Mouse (Mus musculus) neural tube, embryonic 12.5 days (tissue): ENCODE data around the gene Nyx. TPM values are rescaled to one million over a fixed set of nuclear protein-coding genes. Genes with fewer than 3 reads are reported as not detected.

Experiments used
- ATAC-seq: fragments of 200-750 bp; cut with Nextera tagmentation; 2 replicates; pipeline ENCODE4 v1.8.0; 2017; ENCODE audit warnings: low read depth, mild to moderate bottlenecking, moderate TSS enrichment, moderate library complexity; ENCODE audit not compliant: low FRiP score
- H3K27ac ChIP-seq: fragments of 300-500 bp; sonication (generic); 2 replicates; pipeline ENCODE4 v1.5.1; 2016
- H3K27me3 ChIP-seq: fragments of 300-500 bp; sonication (generic); replicated peaks from 2 replicates; pipeline ENCODE4 v1.6.1; 2016; ENCODE audit warnings: mild to moderate bottlenecking
- H3K36me3 ChIP-seq: fragments of 300-500 bp; sonication (generic); 2 replicates; pipeline ENCODE4 v1.6.1; 2016; ENCODE audit warnings: mild to moderate bottlenecking
- H3K4me1 ChIP-seq: fragments of 300-500 bp; sonication (generic); 2 replicates; pipeline ENCODE4 v1.6.1; 2016
- H3K4me2 ChIP-seq: fragments of 300-500 bp; sonication (generic); replicated peaks from 2 replicates; pipeline ENCODE4 v1.6.1; 2016; ENCODE audit warnings: mild to moderate bottlenecking
- H3K4me3 ChIP-seq: fragments of 300-500 bp; sonication (generic); 2 replicates; pipeline ENCODE4 v1.5.1; 2016
- H3K9ac ChIP-seq: fragments of 300-500 bp; sonication (generic); 2 replicates; pipeline ENCODE4 v1.6.1; 2016; ENCODE audit warnings: mild to moderate bottlenecking
- H3K9me3 ChIP-seq: fragments of 300-500 bp; sonication (generic); 2 replicates; pipeline ENCODE4 v1.6.1; 2016; ENCODE audit warnings: mild to moderate bottlenecking
- WGBS: fragments of 180-500 bp; shearing (Covaris S2); methylation state at CpG from one replicate; pipeline ENCODE4 v1.1.7; 2016; 5-methylcytosine and 5-hydroxymethylcytosine counted together
- polyA plus RNA-seq: library from polyadenylated mRNA; unstranded; fragments of >200 nt; fragmentation: Nextera tagmentation; extraction: Ambion mirVana; gene quantifications from 2 replicates; pipeline ENCODE4 v1.2.1, GENCODE M21; 2016

The Nyx gene
- polyA plus RNA-seq, 1 experiment from 2014 or later: 0.05 TPM

DNA sequence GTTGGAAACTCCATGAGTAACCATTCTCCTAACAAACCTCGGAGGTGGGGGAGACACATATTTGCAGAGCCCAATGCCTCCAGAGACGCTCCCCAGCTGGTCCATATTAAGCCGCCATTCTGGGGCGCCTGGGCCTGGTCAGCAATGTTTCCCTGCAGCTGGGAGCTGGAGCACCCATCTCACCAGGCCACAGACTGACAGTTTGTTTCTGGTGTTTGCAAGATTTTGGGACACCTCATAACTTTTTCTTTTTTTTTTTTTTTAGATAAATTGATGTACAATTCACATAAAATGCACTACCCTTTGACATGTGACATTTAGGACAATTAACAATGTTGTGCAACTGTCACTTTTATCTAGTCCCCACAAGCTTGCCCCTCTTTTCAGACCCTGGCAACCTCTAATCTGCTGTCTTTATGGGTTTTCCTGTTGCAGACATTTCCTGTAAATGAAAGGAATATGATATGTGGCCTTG is 6.9 kb downstream of the Nyx start:
- Histone ChIP-seq H3K9ac (no peak overlapping the region), H3K27ac (no peak overlapping the region), H3K36me3 (no peaks in the 10 kb centered on the region), H3K4me2 (no peak overlapping the region), H3K4me3 (no peak overlapping the region), H3K4me1 (no peaks in the 10 kb centered on the region), H3K27me3 (no peaks in the 10 kb centered on the region), H3K9me3 (no peaks in the 10 kb centered on the region)
- no peak for ATAC-seq
- WGBS: 95% methylated on average over 4 of the region's 4 CpGs

DNA sequence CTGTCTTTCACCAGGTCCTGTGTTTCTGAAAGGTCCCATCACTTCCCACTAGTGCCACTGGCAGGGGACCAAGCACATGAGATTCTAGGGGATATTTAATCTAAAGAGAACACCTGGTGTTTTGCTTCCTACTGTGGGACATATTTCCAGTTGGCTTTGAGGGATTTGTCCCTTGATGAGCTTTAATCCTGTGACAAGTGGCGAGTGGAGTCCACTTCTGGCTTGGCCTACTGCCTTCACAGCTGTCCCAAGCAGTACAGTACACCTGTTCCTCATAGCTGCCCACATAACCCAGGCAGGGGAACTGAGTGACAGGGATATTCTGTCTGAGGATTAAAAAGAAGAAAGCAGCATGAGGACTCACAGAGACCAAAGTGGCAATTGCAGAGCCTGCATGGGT is 9.5 kb downstream of the Nyx start:
- Histone ChIP-seq H3K27ac (no peak overlapping the region), H3K9me3 (no peaks in the 10 kb centered on the region)

DNA sequence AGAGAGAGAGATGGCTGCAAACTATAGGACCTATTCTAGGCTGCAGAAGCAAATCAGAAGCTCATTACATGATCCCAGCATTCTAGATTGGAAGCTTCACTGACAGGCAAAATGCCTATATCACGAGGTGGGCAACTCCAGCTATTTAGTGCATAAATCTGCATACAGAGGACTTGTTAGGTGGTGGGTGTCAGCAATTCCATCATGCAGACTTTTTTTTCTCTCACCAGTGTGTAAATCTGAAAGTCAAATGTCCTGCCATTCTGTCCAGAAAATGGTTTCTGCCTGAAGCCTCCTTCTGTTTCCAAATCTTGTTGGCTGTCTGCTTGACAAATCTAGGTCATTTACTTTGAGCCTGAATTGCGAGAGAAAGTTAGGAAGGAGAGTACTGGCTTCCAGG is 11.7 kb downstream of the Nyx start:
- Histone ChIP-seq H3K27me3 (no peaks in the 10 kb centered on the region), H3K4me1 (no peaks in the 10 kb centered on the region), H3K36me3 (no peaks in the 10 kb centered on the region), H3K27ac (no peak overlapping the region), H3K9ac (no peak overlapping the region), H3K9me3 (no peaks in the 10 kb centered on the region), H3K4me3 (no peak overlapping the region), H3K4me2 (no peak overlapping the region)
- 60% methylated on average over 2 of the region's 2 CpGs for WGBS
- no peak for ATAC-seq

More for the DNA sequence above, 9.5 kb downstream of the Nyx start:
- Histone ChIP-seq H3K4me1 (no peaks in the 10 kb centered on the region), H3K36me3 (no peaks in the 10 kb centered on the region), H3K27me3 (no peaks in the 10 kb centered on the region), H3K4me2 (no peak overlapping the region), H3K4me3 (no peak overlapping the region), H3K9ac (no peak overlapping the region)
- WGBS: 79% methylated on average over 1 of the region's 1 CpGs
- ATAC-seq: no peak

DNA sequence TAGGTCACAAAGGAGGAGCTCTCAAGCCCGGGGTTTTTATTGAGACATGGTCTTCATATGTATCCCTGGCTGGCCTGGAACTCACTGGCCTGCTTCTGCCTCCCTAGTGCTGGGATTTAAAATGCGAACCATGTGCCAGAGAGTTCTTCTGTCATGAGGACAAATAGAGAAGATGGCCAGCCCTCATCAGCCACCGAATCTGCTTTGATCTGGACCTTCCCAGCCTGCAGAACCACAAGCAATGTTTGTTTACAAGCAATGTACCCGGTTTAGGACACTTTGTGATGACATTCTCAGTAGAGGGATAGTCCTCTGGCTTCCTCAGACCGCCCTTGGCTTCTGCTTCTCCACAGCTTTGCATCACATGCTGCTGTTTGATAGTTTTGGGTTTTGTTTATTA is 12.4 kb downstream of the Nyx start:
- Histone ChIP-seq H3K9me3 (no peaks in the 10 kb centered on the region), H3K4me1 (no peaks in the 10 kb centered on the region), H3K4me3 (no peak overlapping the region), H3K27ac (no peak overlapping the region), H3K36me3 (no peaks in the 10 kb centered on the region), H3K27me3 (no peaks in the 10 kb centered on the region), H3K9ac (no peak overlapping the region), H3K4me2 (no peak overlapping the region)
- WGBS: 68% methylated on average over 5 of the region's 5 CpGs
- no peak for ATAC-seq

DNA sequence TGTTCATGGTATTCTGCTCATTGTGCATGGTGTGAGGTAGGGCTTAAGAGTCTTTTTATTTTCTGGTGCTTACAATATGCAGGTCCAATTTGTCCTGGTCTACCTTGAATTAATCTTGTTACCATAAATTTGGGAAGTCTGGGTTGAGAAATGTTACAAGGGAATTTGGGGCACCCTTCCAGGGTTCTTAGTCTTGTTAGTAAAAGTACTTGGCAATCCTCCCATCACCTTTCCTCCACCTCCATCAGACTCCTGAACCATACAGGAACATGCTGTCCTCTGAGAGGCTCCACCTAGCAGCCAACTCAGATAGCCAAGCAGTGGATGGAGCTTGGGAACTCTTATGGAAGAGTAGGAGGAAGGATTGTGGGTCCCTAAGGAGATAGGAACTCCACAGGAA is 13.7 kb downstream of the Nyx start:
- Histone ChIP-seq H3K9me3 (no peaks in the 10 kb centered on the region), H3K4me2 (no peak overlapping the region), H3K27me3 (no peaks in the 10 kb centered on the region), H3K27ac (no peak overlapping the region), H3K36me3 (no peaks in the 10 kb centered on the region), H3K9ac (no peak overlapping the region), H3K4me3 (no peak overlapping the region), H3K4me1 (no peaks in the 10 kb centered on the region)
- no peak for ATAC-seq

DNA sequence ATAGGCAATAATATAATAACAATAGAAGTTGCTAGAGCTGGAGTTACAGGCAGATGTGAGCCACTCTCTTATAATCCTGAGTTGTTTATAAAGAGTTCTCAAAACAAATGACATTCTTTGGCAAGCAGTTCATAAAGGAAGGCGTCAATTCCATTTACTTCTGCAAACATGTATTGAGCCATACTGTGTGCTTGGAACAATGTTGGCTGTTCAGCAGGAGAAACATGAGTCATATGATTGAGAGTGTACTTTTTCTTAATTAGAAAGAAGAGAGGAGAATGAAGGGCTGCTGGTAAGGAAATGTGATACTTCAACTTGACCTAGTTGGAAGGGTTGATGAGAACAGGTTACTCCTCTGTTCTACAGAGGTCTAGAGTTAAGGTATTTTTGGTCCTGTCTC is 16.7 kb downstream of the Nyx start:
- peaks cover 12% of the 10 kb centered on the region; the same call in 1 of the 2 replicates for H3K9me3 ChIP-seq
- H3K27ac ChIP-seq: no peak overlapping the region
- 85% methylated on average over 1 of the region's 1 CpGs for WGBS
- peaks cover 7% of the 10 kb centered on the region; the same call in 1 of the 2 replicates for H3K27me3 ChIP-seq
- H3K36me3 ChIP-seq: no peaks in the 10 kb centered on the region
- no peak overlapping the region for H3K9ac ChIP-seq
- ATAC-seq: no peak
- H3K4me3 ChIP-seq: no peak overlapping the region
- H3K4me2 ChIP-seq: no peak overlapping the region
- H3K4me1 ChIP-seq: no peaks in the 10 kb centered on the region

DNA sequence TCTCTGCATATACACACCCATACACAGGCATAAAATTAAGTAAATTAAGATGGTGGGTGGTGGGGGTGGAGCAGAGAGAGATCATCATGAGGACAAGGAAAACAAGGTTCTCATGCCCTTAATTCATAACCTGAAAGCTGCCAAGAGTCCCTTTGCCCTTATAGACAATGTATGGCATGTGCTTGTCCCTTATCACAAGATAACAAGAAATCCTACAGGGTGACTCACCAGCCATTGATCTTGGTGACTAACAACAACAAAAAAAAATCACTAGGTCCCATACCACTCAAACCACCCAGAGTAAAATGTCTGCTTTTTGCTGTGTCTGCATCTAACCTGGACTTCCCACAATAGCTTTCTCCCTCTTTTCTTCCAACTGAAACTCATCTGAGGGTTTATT is 18.5 kb downstream of the Nyx start:
- H3K27ac ChIP-seq: no peak overlapping the region
- H3K9ac ChIP-seq: no peak overlapping the region
- H3K27me3 ChIP-seq: peaks cover 7% of the 10 kb centered on the region; the same call in 1 of the 2 replicates
- no peaks in the 10 kb centered on the region for H3K36me3 ChIP-seq
- H3K9me3 ChIP-seq: peaks cover 12% of the 10 kb centered on the region; the same call in 1 of the 2 replicates
- no peak overlapping the region for H3K4me2 ChIP-seq
- no peaks in the 10 kb centered on the region for H3K4me1 ChIP-seq
- ATAC-seq: no peak
- no peak overlapping the region for H3K4me3 ChIP-seq

DNA sequence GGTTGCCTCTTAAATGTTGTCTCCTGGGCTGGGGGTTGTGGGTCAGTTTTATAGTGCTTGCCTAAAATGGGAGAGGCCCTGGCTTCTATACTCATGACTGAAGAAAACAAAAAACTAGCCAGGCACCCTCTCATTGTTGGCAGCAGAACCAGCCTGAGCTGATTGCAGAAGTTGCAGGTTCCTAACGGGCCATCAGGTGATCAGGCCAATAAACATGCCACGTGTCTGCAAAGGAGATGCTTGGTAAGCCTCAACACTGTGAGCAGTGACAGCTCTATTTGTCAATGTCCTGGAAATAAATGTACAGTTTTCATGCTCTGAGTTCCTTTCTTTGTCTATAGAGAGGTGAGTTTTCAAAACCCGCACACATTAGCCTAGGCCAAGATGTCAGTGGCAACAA is 23.1 kb downstream of the Nyx start:
- Histone ChIP-seq H3K9ac (no peak overlapping the region), H3K27ac (no peak overlapping the region), H3K4me3 (no peak overlapping the region), H3K4me1 (no peaks in the 10 kb centered on the region), H3K4me2 (no peak overlapping the region), H3K9me3 (peaks cover 12% of the 10 kb centered on the region; the same call in 1 of the 2 replicates), H3K27me3 (peaks cover 7% of the 10 kb centered on the region; the same call in 1 of the 2 replicates), H3K36me3 (no peaks in the 10 kb centered on the region)
- no peak for ATAC-seq
- WGBS: 78% methylated on average over 3 of the region's 3 CpGs

DNA sequence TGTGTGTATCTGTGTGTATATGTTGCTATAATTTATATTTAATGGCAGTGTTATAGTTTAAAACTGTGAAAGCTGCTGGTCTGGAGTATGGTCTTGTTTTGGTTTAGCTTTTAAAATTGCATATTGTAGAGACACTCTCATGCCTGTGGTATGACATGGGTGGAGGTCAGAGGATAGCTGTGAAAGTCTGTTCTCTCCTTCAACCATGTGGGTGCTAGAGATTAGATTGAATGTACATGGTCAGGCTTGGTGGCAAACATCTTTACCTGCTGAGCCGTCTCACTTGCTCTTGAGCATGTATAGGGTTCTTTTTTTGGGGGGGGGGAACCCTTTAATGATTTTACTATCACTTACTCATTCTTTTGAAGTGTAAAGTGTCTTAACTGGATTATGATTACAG is 23.9 kb downstream of the Nyx start:
- no peak overlapping the region for H3K27ac ChIP-seq
- ATAC-seq: no peak
- H3K27me3 ChIP-seq: peaks cover 7% of the 10 kb centered on the region; the same call in 1 of the 2 replicates
- H3K9ac ChIP-seq: no peak overlapping the region
- H3K9me3 ChIP-seq: peaks cover 12% of the 10 kb centered on the region; the same call in 1 of the 2 replicates
- 86% methylated on average over 1 of the region's 1 CpGs for WGBS
- H3K36me3 ChIP-seq: no peaks in the 10 kb centered on the region
- H3K4me3 ChIP-seq: no peak overlapping the region
- H3K4me2 ChIP-seq: no peak overlapping the region
- H3K4me1 ChIP-seq: no peaks in the 10 kb centered on the region

DNA sequence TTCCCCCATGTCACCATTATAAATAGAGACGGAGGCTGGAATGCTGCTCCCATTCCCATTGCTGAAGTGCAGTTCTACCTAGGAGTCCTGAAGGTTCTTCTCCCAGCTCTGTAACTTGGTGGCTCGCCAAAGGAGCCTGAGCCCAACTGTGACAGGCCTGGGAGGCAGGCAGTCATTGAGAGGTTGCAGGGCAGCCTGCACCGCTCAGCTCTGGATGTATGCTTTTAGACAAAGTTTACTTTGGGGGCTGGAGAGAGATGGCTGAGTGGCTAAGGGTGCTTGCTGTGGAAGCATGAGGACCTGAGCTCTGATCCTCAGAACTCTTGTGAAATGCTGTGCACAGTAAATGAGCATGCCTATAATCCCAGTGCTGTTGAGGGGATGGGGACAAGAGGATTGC is 25.0 kb downstream of the Nyx start:
- 73% methylated on average over 3 of the region's 3 CpGs for WGBS
- H3K27me3 ChIP-seq: peaks cover 5% of the 10 kb centered on the region; the same call in 1 of the 2 replicates
- no peak for ATAC-seq

DNA sequence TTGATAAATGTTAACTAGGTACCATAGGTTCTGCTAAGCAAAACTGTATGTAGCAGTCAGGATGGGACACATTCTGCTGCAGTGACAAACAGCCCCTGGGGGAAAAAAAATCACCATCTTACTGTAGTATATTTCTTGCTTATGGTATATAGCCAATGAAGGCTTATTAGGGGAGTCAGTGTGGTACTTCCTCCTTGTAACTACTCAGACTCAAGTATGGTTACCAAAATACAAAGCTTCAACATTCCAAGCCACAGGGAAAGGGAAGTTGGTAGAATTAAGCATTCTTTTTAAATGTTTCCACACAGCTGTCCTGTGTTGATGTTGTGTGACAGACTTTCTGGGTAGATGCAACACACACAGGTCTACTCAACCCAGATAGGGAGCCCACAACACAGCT is 27.0 kb downstream of the Nyx start:
- H3K4me3 ChIP-seq: no peak overlapping the region
- H3K27ac ChIP-seq: no peak overlapping the region

More for the DNA sequence above, 25.0 kb downstream of the Nyx start:
- peaks cover 12% of the 10 kb centered on the region; the same call in 1 of the 2 replicates for H3K9me3 ChIP-seq
- H3K27ac ChIP-seq: no peak overlapping the region
- H3K36me3 ChIP-seq: no peaks in the 10 kb centered on the region
- no peak overlapping the region for H3K9ac ChIP-seq
- H3K4me1 ChIP-seq: no peaks in the 10 kb centered on the region
- no peak overlapping the region for H3K4me3 ChIP-seq
- H3K4me2 ChIP-seq: no peak overlapping the region

DNA sequence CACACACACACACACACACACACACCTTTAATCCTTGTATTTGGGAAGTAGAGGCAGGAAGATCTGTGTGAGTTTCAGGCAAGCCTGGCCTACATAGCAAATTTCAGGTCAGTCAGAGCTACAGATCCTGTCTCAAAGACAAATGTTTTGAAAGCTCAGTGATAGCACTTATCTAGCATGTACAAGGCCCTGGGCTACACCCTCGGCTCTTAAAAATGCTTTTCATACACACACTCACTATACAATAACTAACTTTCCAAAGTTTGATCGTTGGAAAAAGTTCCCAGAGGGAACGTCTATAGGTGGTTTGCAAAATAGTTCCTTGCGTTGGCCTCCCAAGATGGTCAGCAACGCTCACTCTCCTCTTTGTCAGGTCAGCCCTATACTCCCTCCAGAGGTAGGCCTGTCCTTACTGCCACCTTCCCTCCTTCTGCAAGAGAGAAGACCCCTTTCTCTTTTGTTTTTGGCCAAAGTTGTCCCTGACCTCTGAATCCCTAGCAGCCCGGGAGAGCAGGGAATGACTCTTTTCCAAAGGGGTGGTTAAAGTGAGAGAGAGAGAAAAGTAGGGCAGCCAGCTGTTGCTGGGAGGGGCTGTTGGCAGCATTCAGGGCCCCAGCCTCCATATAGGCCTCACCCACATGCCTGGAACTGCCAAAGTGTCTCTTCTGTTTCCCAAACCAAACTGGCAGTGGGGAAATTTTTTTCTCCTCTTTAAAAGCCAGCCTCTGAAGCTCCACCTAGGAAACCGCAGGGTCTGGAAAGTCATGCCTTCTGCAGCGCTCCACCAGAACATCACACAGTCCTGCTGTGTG is 29.2 kb downstream of the Nyx start:
- Histone ChIP-seq H3K36me3 (no peaks in the 10 kb centered on the region), H3K9me3 (no peaks in the 10 kb centered on the region)
- WGBS: 78% methylated on average over 8 of the region's 8 CpGs

More for the DNA sequence above, 27.0 kb downstream of the Nyx start:
- Histone ChIP-seq H3K9ac (no peak overlapping the region), H3K36me3 (no peaks in the 10 kb centered on the region), H3K4me2 (no peak overlapping the region), H3K27me3 (no peaks in the 10 kb centered on the region), H3K9me3 (no peaks in the 10 kb centered on the region), H3K4me1 (no peaks in the 10 kb centered on the region)
- ATAC-seq: no peak

DNA sequence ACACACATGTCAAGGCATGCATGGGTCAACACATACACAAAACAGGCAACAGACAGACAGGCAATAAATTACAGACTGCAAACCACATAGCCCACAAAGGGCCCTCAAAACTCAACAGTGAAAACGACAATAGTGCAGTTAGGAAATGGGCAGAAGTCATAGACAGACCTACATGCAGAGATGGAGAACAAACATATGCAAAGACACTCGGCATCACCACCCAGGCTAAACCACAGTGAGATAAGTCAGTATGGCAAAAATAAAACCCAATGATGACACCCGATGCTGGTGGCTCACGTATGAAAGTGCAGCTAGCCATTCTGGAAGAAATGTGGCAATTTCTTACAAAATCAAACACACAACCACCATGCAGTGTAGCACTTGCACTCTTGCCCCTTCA is 34.4 kb downstream of the Nyx start:
- Histone ChIP-seq H3K4me3 (no peak overlapping the region), H3K4me2 (no peak overlapping the region), H3K27ac (no peak overlapping the region), H3K9ac (no peak overlapping the region), H3K4me1 (no peaks in the 10 kb centered on the region), H3K36me3 (no peaks in the 10 kb centered on the region), H3K9me3 (no peaks in the 10 kb centered on the region), H3K27me3 (no peaks in the 10 kb centered on the region)
- 89% methylated on average over 4 of the region's 4 CpGs for WGBS
- ATAC-seq: no peak

More for the DNA sequence above, 29.2 kb downstream of the Nyx start:
- Histone ChIP-seq H3K9ac (no peak overlapping the region), H3K27me3 (no peaks in the 10 kb centered on the region), H3K27ac (no peak overlapping the region), H3K4me3 (no peak overlapping the region), H3K4me2 (no peak overlapping the region), H3K4me1 (no peaks in the 10 kb centered on the region)
- ATAC-seq: no peak
